Mouse (Mus musculus) lung, embryonic 14.5 days (tissue): Measurements from ENCODE around the gene Pde4d. TPM values are rescaled to one million over a fixed set of nuclear protein-coding genes. Genes with fewer than 3 reads are reported as not detected.
A peak's percentile ranks its signal among the peaks of the same experiment; 100 is the strongest.

Source experiments
- ATAC-seq: fragments of 200-750 bp; cut with Nextera tagmentation; 2 replicates; pipeline ENCODE4 v1.8.0; 2017; ENCODE audit warnings: mild to moderate bottlenecking, moderate TSS enrichment, moderate library complexity; ENCODE audit not compliant: insufficient read depth
- DNase-seq: peaks from one replicate; pipeline ENCODE4 v3.0.0-alpha.2; 2015
- H3K27ac ChIP-seq: fragments of 300-500 bp; sonication (generic); 2 replicates; pipeline ENCODE4 v1.5.1; 2014; ENCODE audit warnings: low read depth, mild to moderate bottlenecking, moderate library complexity
- H3K27me3 ChIP-seq: fragments of 300-500 bp; sonication (generic); 2 replicates; pipeline ENCODE4 v1.6.1; 2014; ENCODE audit warnings: low read length, control low read depth; ENCODE audit not compliant: insufficient read depth
- H3K36me3 ChIP-seq: fragments of 300-500 bp; sonication (generic); 2 replicates; pipeline ENCODE4 v1.6.1; 2014; ENCODE audit warnings: control low read depth; ENCODE audit not compliant: insufficient read depth
- H3K4me1 ChIP-seq: fragments of 300-500 bp; sonication (generic); 2 replicates; pipeline ENCODE4 v1.6.1; 2014; ENCODE audit warnings: antibody characterized with exemption, control low read depth; ENCODE audit not compliant: insufficient read depth
- H3K4me2 ChIP-seq: fragments of 300-500 bp; sonication (generic); 2 replicates; pipeline ENCODE4 v1.6.1; 2014; ENCODE audit warnings: mild to moderate bottlenecking
- H3K4me3 ChIP-seq: fragments of 300-500 bp; sonication (generic); 2 replicates; pipeline ENCODE4 v1.5.1; 2014; ENCODE audit warnings: low read depth, low read length
- H3K9ac ChIP-seq: fragments of 300-500 bp; sonication (generic); 2 replicates; pipeline ENCODE4 v1.6.1; 2014
- H3K9me3 ChIP-seq: fragments of 300-500 bp; sonication (generic); 2 replicates; pipeline ENCODE4 v1.6.1; 2016; ENCODE audit warnings: low read depth, low read length, control low read depth
- CTCF ChIP-seq: IDR thresholded peaks from 2 replicates; pipeline ENCODE4 v1.5.1; 2016; ENCODE audit warnings: antibody characterized with exemption, low read depth
- WGBS: fragments of 180-500 bp; shearing (Covaris S2); extraction: QIAGEN DNeasy Blood & Tissue Kit; methylation state at CpG from one replicate; pipeline ENCODE4 v1.1.7; 2014; 5-methylcytosine and 5-hydroxymethylcytosine counted together
- polyA plus RNA-seq: library from polyadenylated mRNA; unstranded; fragments of >200 nt; fragmentation: Nextera tagmentation; extraction: Ambion mirVana; gene quantifications from 2 replicates; pipeline ENCODE4 v1.2.1, GENCODE M21; 2014

Pde4d gene
- polyA plus RNA-seq, 1 experiment from 2014 or later: 16.2 TPM

GRCm38 (mm10) chr13:108905121-108905520 is 455.4 kb downstream of the Pde4d start:
- Histone ChIP-seq H3K9ac (no peak overlapping the region), H3K4me3 (no peak overlapping the region), H3K36me3 (no peaks in the 10 kb centered on the region), H3K4me1 (no peaks in the 10 kb centered on the region), H3K27me3 (no peaks in the 10 kb centered on the region), H3K9me3 (no peaks in the 10 kb centered on the region), H3K4me2 (no peak overlapping the region), H3K27ac (no peak overlapping the region)
- DNase-seq (peak; percentile 7), ATAC-seq (no peak)
- WGBS: 65% methylated on average over 2 of the region's 2 CpGs
- TF ChIP-seq CTCF: no peak

DNA sequence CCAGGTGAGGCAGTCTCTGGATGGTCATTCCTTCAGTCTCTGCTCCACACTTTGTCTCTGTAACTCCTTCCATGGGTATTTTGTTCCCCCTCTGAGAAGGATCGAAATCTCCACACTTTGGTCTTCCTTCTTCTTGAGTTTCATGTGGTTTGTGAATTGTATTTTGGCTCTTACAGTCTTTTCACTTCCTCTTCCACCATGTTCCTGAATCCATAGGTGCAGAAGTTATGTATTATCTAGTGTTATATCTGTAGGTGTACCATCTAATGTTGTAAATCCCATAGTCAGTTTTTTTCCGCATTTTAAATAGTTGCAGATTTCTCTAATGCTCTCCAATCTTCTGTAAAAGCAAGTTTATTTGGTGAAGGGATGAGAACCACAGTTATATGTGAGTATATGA is 459.4 kb downstream of the Pde4d start:
- Histone ChIP-seq H3K36me3 (no peaks in the 10 kb centered on the region), H3K4me2 (no peak overlapping the region), H3K9ac (no peak overlapping the region), H3K27ac (no peak overlapping the region), H3K9me3 (no peaks in the 10 kb centered on the region), H3K4me3 (no peak overlapping the region), H3K27me3 (no peaks in the 10 kb centered on the region), H3K4me1 (0 out of 2 replicates have a peak, but pooled peaks cover 1% of the 10 kb centered on the region)
- no peak for TF ChIP-seq CTCF
- 80% methylated on average over 2 of the region's 2 CpGs for WGBS
- ATAC-seq (no peak), DNase-seq (no peak)

GRCm38 (mm10) chr13:108914626-108915025 is 464.9 kb downstream of the Pde4d start:
- Histone ChIP-seq H3K27me3 (no peaks in the 10 kb centered on the region), H3K4me3 (no peak overlapping the region), H3K4me2 (no peak overlapping the region), H3K9me3 (no peaks in the 10 kb centered on the region), H3K4me1 (0 out of 2 replicates have a peak, but pooled peaks cover 4% of the 10 kb centered on the region), H3K27ac (no peak overlapping the region), H3K9ac (no peak overlapping the region), H3K36me3 (no peaks in the 10 kb centered on the region)
- no peak for TF ChIP-seq CTCF
- 28% methylated on average over 3 of the region's 3 CpGs for WGBS
- DNase-seq (peak; percentile 82), ATAC-seq (peak; percentile 63; the same call in 1 of the 2 replicates)

GRCm38 (mm10) chr13:108921146-108921545 is 471.4 kb downstream of the Pde4d start:
- no peak for ATAC-seq
- WGBS: 70% methylated on average over 4 of the region's 4 CpGs
- DNase-seq: no peak
- Histone ChIP-seq H3K4me2 (no peak overlapping the region), H3K27ac (no peak overlapping the region), H3K27me3 (no peaks in the 10 kb centered on the region), H3K9me3 (no peaks in the 10 kb centered on the region), H3K36me3 (no peaks in the 10 kb centered on the region), H3K4me1 (no peaks in the 10 kb centered on the region), H3K4me3 (no peak overlapping the region), H3K9ac (no peak overlapping the region)
- TF ChIP-seq CTCF: no peak

DNA sequence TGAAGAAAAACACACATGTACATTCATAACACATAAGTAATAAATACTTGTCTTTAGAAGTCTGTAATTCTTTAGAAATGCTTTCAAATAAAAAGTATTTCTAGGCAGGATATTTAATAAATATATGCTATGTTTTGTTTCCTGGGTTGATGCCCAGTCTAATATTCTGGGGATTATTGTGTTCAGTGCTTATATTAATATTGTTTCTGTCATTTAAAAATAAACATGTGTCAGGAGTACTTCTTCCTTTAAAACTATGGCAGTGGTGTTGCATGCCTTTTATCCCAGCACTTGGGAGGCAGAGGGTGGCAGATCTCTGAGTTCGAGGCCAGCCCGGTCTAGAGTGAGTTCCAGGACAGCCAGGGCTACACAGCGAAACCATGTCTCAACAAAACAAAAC is 485.1 kb downstream of the Pde4d start:
- Histone ChIP-seq H3K4me2 (no peak overlapping the region), H3K36me3 (no peaks in the 10 kb centered on the region), H3K27ac (no peak overlapping the region), H3K9ac (no peak overlapping the region), H3K9me3 (no peaks in the 10 kb centered on the region), H3K27me3 (no peaks in the 10 kb centered on the region), H3K4me1 (no peaks in the 10 kb centered on the region), H3K4me3 (no peak overlapping the region)
- peak; percentile 28; the same call in 1 of the 2 replicates for ATAC-seq
- WGBS: 62% methylated on average over 3 of the region's 3 CpGs
- TF ChIP-seq CTCF: no peak
- peak; percentile 56 for DNase-seq

- H3K4me3 ChIP-seq: no peak overlapping the region
- no peak overlapping the region for H3K9ac ChIP-seq
- no peak overlapping the region for H3K27ac ChIP-seq
- H3K27me3 ChIP-seq: no peaks in the 10 kb centered on the region
- no peaks in the 10 kb centered on the region for H3K4me1 ChIP-seq
- TF ChIP-seq CTCF: no peak
- ATAC-seq (no peak), DNase-seq (no peak)
- H3K9me3 ChIP-seq: no peaks in the 10 kb centered on the region; the same call in 1 of the 2 replicates
- WGBS: 67% methylated on average over 2 of the region's 2 CpGs
- H3K36me3 ChIP-seq: no peaks in the 10 kb centered on the region
- H3K4me2 ChIP-seq: no peak overlapping the region
These were observed 487.5 kb downstream of the Pde4d start for GRCm38 (mm10) chr13:108937272-108937671.

DNA sequence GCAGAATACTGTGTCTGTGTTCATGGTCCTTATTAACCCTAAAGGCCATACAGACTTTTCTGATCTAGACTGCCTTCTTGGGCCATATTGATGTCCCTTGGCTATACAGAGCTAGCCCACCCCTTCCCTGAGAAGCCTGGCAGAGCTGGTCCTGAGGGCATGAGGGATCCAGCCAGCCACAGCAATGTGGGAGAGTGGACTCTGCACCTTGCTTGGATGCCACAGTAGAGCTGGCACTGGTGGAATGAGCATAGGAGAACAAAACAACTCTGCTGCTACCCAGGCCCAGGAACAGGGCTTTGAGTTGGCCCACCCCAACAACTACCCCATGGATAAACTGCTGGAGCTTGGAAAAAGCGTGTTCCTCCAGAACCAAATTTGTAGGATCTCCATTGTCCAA is 503.2 kb downstream of the Pde4d start:
- Histone ChIP-seq H3K27me3 (no peaks in the 10 kb centered on the region), H3K4me1 (no peaks in the 10 kb centered on the region), H3K4me2 (no peak overlapping the region), H3K9me3 (no peaks in the 10 kb centered on the region), H3K4me3 (no peak overlapping the region), H3K9ac (no peak overlapping the region), H3K27ac (no peak overlapping the region), H3K36me3 (no peaks in the 10 kb centered on the region)
- no peak for TF ChIP-seq CTCF
- DNase-seq (no peak), ATAC-seq (no peak)
- 88% methylated on average over 1 of the region's 1 CpGs for WGBS

GRCm38 (mm10) chr13:108956059-108956458 is 506.3 kb downstream of the Pde4d start:
- Histone ChIP-seq H3K27me3 (no peaks in the 10 kb centered on the region), H3K9me3 (no peaks in the 10 kb centered on the region), H3K4me1 (no peaks in the 10 kb centered on the region), H3K27ac (no peak overlapping the region), H3K9ac (no peak overlapping the region), H3K4me3 (no peak overlapping the region), H3K4me2 (no peak overlapping the region), H3K36me3 (no peaks in the 10 kb centered on the region)
- no peak for DNase-seq
- no peak for TF ChIP-seq CTCF
- WGBS: 66% methylated on average over 4 of the region's 4 CpGs
- ATAC-seq: no peak
